Mouse (Mus musculus) embryonic stem cell, embryonic (primary cell): ENCODE data around the gene 2200002D01Rik.

Experiments
- CTCF ChIA-PET, 4 experiments: fragments of 300-600 bp in 2 of 4; fragments of 350-600 bp in 2 of 4; sonication (Branson Sonifier 250); formaldehyde crosslinking; loops; one replicate each; lab custom pipeline; 2022; ENCODE audit warnings: inconsistent platforms in 2 of 4; lab: Charles Lee
- POLR2A ChIA-PET, 4 experiments: fragments of 300-600 bp in 2 of 4; fragments of 350-600 bp in 2 of 4; sonication (Branson Sonifier 250); formaldehyde crosslinking; loops; one replicate each; lab custom pipeline; 2022; ENCODE audit warnings: antibody characterized with exemption in 4 of 4, inconsistent platforms in 1 of 4; lab: Charles Lee

Gene 2200002D01Rik

DNA sequence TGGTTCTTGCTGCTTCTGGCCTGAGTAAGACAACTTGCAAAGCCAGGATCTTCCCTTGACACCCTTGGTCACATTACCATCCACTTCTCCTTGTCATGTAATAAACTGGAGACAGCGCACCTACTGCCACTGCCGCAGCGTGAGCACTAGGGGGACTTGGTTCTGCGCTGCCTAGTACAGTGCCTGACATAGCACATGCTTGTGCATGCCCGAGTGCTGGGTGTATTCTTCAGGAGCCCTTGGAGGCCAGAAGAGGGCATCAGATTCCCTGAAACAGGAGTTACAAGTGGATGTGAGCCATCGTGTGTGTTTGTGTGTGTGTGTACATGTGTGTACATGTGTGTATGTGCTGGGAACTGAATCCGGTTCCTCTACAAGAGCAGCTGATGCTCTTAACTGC is 39.2 kb upstream of the 2200002D01Rik start:
- ChIA-PET POLR2A (interaction anchor here in 2 of 4 experiments (0.8 to 2.5 kb wide), 12 partner anchors 9 to 162 kb away, joined by 3 to 11 read pairs (median 3); partner anchors contain the start of gene 2200002D01Rik (in 1 of the 2)), CTCF (interaction anchor here (0.5 to 6.0 kb wide), 10 partner anchors 9 to 471 kb away, joined by 3 to 50 read pairs (median 8); partner anchors contain the start of gene Dpf1 (in 1 of the 4))

- CTCF ChIA-PET: interaction anchor here in 2 of 4 experiments (1.1 to 1.5 kb wide), 4 partner anchors 9 to 159 kb away, joined by 3 to 4 read pairs (median 4); partner anchors contain the start of genes 2200002D01Rik (in 1 of the 2) and Ryr1 (in 1 of the 2)
- POLR2A ChIA-PET: interaction anchor here in 1 of 4 experiments (1.2 kb wide), 1 partner anchor 16 kb away, joined by 3 read pairs; no protein-coding TSS in a partner anchor
These were observed 36.3 kb upstream of the 2200002D01Rik start for GRCm38 (mm10) chr7:29284523-29284922.

DNA sequence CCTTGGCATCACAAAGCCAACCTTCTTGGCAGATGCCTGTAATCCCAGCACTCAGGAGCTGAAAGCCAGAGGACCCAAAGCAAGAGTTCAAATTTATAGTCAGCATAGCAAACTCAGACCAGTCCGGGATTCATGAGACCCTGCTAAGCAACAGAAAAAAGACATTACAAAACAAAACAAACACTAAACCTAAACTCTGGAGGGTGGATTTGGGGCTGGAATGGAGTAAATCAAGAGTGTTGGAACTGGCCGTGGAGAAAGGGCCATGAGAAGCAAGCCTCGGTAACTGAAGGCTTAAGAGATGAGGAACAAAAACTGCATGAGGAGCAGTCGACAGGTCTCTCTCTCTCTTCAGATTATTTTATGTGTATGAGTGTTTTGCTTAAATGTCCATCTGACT is 35.6 kb upstream of the 2200002D01Rik start:
- ChIA-PET CTCF (interaction anchor here in 2 of 4 experiments (0.6 to 1.5 kb wide), 5 partner anchors 10 to 163 kb away, joined by 3 to 4 read pairs (median 3); partner anchors contain the start of gene 2200002D01Rik (in 1 of the 2)), POLR2A (interaction anchor here in 2 of 4 experiments (0.8 to 4.7 kb wide), 6 partner anchors 7 to 30 kb away, joined by 3 to 35 read pairs (median 4); partner anchors contain the start of gene Dpf1 (in 1 of the 2))

- CTCF ChIA-PET: interaction anchor here in 2 of 4 experiments (0.6 to 1.4 kb wide), 2 partner anchors 22 to 38 kb away, joined by 4 to 5 read pairs; no protein-coding TSS in a partner anchor
These were observed 33.8 kb upstream of the 2200002D01Rik start for GRCm38 (mm10) chr7:29282074-29282554.

DNA sequence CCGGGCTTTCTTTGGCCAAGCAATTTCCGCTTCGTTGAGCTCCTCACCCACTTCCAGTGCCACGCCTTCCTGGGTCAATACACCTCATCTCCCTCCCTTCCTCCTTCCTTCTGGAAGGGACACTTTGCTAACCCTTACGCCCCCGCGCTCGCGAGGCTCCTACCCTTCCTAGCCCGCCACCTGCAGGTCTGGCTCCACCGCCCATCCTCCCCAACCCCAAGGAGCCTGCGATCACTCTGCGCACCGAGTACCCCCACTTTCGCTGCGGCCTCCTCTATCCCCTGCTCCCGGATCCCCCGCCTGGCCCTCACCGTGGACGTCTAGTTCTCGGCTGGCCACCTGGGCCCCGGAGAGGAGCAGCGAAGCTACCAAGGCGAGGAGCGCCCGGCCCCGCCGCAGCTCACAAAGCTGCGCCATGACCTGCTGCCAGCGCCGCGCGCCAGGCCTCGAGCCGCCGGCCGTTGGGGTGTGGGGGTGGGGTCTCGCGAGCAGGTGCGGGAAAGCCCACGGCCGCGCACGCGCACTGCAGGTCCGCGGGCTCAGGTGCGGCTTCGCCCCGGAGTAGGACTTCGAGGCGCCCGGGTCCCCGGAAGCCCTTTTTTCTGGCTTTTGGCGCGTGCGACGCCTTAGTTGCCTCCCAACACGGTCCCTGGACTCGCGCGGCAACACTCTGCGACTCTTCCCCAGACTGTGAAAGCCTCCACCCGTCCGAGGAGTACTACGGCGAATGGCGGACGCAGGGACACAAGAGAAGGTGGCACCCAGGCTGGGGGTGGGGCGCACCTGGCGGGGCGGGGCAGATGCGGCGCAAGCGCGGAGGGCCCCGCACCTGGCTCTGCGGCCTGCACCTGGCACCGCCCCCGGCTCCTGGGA is 33.2 kb upstream of the 2200002D01Rik start, which contains the start of gene Spint2:
Spint2 (minus strand) TSS at position 712 of the 873 bp plus-strand sequence.
- CTCF ChIA-PET: interaction anchor here in 3 of 4 experiments (0.5 to 2.5 kb wide), 14 partner anchors 12 to 508 kb away, joined by 3 to 13 read pairs (median 5); partner anchors contain the start of gene 2200002D01Rik (in 2 of the 3)
- POLR2A ChIA-PET: interaction anchor here (0.6 to 4.7 kb wide), 67 partner anchors 7 to 487 kb away, joined by 3 to 35 read pairs (median 4); partner anchors contain the start of genes Yif1b (in 4 of the 4), 2200002D01Rik (in 2 of the 4), Catsperg1 (in 1 of the 4) and Dpf1 (in 1 of the 4)

More at GRCm38 (mm10) chr7:29282074-29282554, 33.8 kb upstream of the 2200002D01Rik start:
- POLR2A ChIA-PET: interaction anchor here in 3 of 4 experiments (0.8 to 4.7 kb wide), 10 partner anchors 9 to 238 kb away, joined by 3 to 35 read pairs (median 4); partner anchors contain the start of genes Ggn (in 1 of the 3), Spred3 (in 1 of the 3) and Yif1b (in 1 of the 3)

DNA sequence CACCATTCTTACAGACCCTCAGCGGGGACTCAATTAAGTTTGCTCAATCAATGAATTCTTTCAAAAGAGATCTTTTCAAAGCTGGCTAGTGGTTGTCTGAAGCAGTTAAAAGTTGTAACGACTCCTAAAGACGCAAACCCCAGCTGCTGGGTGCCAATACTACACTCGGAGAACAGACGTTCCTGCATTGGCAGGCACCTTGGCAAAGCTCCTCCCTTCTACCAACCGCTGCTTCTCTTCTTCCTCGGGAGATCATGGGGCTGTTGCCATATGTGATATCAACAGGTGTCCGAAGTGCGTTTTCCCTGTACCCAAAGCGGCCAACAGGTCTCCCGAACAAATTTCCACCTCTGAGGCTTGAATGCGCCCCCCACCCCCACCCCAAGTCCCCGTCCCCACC is 32.5 kb upstream of the 2200002D01Rik start:
- ChIA-PET POLR2A (interaction anchor here (0.6 to 4.7 kb wide), 64 partner anchors 8 to 486 kb away, joined by 3 to 35 read pairs (median 4); partner anchors contain the start of genes Yif1b (in 4 of the 4), 2200002D01Rik (in 2 of the 4), Catsperg1 (in 1 of the 4) and Dpf1 (in 1 of the 4)), CTCF (interaction anchor here in 3 of 4 experiments (0.5 to 2.5 kb wide), 16 partner anchors 8 to 507 kb away, joined by 3 to 13 read pairs (median 4); partner anchors contain the start of genes 2200002D01Rik (in 2 of the 3) and Ppp1r14a (in 1 of the 3))

- POLR2A ChIA-PET: interaction anchor here (0.7 to 4.7 kb wide), 37 partner anchors 8 to 553 kb away, joined by 3 to 35 read pairs (median 4); partner anchors contain the start of genes 2200002D01Rik (in 2 of the 4), Catsperg1 (in 1 of the 4), Dpf1 (in 1 of the 4) and Eif3k (in 1 of the 4)
- CTCF ChIA-PET: interaction anchor here (0.6 to 2.5 kb wide), 12 partner anchors 9 to 243 kb away, joined by 3 to 13 read pairs (median 4); partner anchors contain the start of genes 2200002D01Rik (in 2 of the 4) and Ppp1r14a (in 1 of the 4)
These were observed 31.7 kb upstream of the 2200002D01Rik start for GRCm38 (mm10) chr7:29279924-29280323.

DNA sequence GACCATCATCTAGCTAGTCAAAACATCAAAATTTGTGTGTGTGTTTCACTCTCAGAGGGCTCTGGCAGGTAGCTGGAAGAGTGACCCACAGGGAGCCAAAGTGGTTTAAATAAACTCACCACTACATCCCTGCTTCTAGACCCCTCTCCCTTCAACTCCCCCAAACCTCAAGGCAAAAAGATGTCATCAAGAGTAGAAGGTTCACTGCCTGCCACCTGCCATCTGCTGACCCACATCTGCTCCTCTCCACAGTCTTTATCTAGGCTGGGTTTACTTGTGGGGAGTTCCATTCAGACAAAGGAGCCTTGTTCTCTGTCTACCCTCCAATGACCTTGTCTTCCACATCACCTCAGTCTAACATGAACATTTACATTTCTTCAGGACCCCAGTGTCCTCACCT is 31.0 kb upstream of the 2200002D01Rik start:
- ChIA-PET POLR2A (interaction anchor here (0.7 to 4.7 kb wide), 17 partner anchors 8 to 123 kb away, joined by 3 to 35 read pairs (median 5); partner anchors contain the start of genes 2200002D01Rik (in 1 of the 4), Catsperg1 (in 1 of the 4), Fam98c (in 1 of the 4) and Ggn (in 1 of the 4)), CTCF (interaction anchor here in 3 of 4 experiments (0.6 to 2.5 kb wide), 6 partner anchors 10 to 244 kb away, joined by 3 to 13 read pairs (median 4); partner anchors contain the start of genes 2200002D01Rik (in 2 of the 3) and Ppp1r14a (in 1 of the 3))

- CTCF ChIA-PET: interaction anchor here in 1 of 4 experiments (1.5 kb wide), 1 partner anchor 33 kb away, joined by 3 read pairs; no protein-coding TSS in a partner anchor
- POLR2A ChIA-PET: interaction anchor here in 2 of 4 experiments (0.6 to 2.2 kb wide), 8 partner anchors 16 to 653 kb away, joined by 3 to 8 read pairs (median 4); partner anchors contain the start of genes 2200002D01Rik (in 1 of the 2) and Yif1b (in 1 of the 2)
These were observed 29.2 kb upstream of the 2200002D01Rik start for GRCm38 (mm10) chr7:29277510-29277909.

DNA sequence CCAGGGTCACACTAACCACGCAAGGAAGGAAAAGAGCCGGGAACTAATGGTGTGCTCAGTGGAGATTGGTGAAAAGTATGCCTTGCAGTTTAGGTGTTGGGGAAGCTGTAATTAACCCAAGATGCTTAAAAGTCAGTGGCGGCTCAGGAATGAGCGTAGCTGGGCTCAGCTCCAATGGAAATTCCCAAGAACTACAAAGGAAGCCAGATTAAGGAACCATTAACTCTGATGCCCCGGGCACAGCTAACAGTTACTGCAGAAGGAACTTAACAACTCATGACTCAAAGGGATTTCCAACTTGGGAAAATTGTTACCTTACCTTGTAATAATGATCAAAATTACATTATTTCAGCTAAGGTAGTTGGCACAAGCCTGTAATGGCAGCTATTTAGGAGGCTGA is 28.4 kb upstream of the 2200002D01Rik start:
- POLR2A ChIA-PET: interaction anchor here in 3 of 4 experiments (0.6 to 2.2 kb wide), 14 partner anchors 10 to 239 kb away, joined by 3 to 8 read pairs (median 3); partner anchors contain the start of genes 2200002D01Rik (in 2 of the 3), Ppp1r14a (in 1 of the 3) and Yif1b (in 1 of the 3)
- CTCF ChIA-PET: interaction anchor here in 3 of 4 experiments (0.6 to 1.5 kb wide), 5 partner anchors 12 to 148 kb away, joined by 3 to 7 read pairs (median 3); no protein-coding TSS in a partner anchor

DNA sequence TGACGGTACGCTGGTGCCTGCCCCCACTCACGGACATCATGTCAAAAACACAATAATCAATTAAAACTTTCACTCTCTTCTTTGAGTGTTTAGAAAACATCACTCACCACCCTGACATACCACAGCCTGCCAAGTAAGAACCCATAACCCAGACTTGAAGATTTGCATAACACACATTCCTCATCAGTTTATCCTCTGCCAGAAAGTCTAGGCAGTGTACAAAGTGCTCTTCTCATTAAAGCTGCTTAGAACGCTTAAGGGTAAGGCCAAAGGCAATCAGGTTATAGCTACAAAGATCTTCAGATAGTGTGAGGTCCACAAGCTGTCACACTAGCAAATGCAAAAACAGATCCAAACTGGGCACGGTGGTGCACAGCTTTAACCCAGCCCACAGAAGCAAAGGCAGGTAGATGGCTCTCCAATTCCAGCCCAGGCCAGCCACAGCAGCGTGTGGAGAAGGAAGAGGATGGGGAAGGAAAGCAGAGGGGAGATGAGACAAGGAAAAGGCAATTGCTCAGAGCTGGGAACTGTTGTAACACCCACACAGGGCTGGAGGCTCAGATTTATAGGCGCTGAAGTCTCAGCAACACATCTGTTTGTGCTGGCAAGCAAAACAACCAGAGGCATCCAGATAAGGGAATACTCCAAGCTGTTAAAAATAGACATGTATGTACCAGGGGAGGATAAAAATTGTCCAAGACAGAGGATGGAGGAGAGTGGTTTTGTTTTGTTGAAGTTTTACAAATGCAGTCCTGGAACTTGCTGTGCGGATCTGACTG is 23.6 kb upstream of the 2200002D01Rik start:
- ChIA-PET CTCF (interaction anchor here in 2 of 4 experiments (0.5 to 1.2 kb wide), 4 partner anchors 24 to 327 kb away, joined by 3 to 8 read pairs (median 3); no protein-coding TSS in a partner anchor), POLR2A (interaction anchor here in 2 of 4 experiments (0.5 to 3.5 kb wide), 13 partner anchors 8 to 40 kb away, joined by 3 to 17 read pairs (median 4); partner anchors contain the start of genes 2200002D01Rik (in 1 of the 2), Spint2 (in 1 of the 2) and Yif1b (in 1 of the 2))

DNA sequence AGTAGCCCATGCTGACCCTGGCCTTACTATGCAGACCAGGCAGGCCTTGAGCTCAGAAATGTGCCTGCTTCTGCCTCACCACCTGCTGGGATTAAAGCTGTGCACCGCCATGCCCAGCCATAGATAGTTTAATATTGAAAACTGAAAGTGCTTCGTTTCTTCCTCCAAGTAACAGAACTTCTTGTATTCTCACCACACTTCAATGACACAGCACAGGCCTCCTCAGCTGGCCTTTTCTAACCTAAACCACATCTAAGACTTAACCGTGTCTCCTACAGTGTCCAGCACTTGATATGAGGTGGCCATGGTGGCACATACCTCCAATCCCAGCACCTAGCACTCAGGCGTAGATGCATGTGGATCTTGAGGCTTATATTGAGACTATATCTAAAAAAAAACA is 22.2 kb upstream of the 2200002D01Rik start:
- ChIA-PET POLR2A (interaction anchor here in 3 of 4 experiments (0.5 to 3.5 kb wide), 14 partner anchors 9 to 56 kb away, joined by 3 to 17 read pairs (median 4); partner anchors contain the start of gene 2200002D01Rik (in 2 of the 3)), CTCF (interaction anchor here in 1 of 4 experiments (1.5 kb wide), 2 partner anchors 23 to 224 kb away, joined by 3 to 4 read pairs; partner anchors contain the start of gene 2200002D01Rik)

DNA sequence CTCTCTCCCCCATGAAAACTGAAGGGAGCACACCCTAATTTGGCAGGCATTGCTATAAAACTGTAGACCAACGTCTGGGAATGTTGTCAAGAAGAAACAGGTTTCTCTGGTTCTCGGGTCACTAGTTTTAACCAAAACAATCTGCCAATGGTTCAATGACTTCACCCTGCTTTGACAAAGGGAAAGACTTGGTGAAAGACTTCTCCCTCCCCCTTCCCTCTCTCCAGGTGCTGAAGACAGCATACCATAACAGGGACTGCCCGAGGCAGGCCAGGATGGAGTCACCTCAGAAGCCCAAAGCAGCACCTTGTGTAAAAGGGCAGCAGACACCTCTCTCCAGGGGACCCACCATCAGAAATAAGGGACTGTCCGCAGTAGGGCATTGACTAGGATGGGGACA is 18.7 kb upstream of the 2200002D01Rik start:
- CTCF ChIA-PET: interaction anchor here in 2 of 4 experiments (0.6 to 1.3 kb wide), 2 partner anchors 20 to 275 kb away, joined by 4 to 5 read pairs; no protein-coding TSS in a partner anchor
- POLR2A ChIA-PET: interaction anchor here in 2 of 4 experiments (0.6 to 2.6 kb wide), 3 partner anchors 10 to 14 kb away, joined by 3 to 11 read pairs (median 4); no protein-coding TSS in a partner anchor

DNA sequence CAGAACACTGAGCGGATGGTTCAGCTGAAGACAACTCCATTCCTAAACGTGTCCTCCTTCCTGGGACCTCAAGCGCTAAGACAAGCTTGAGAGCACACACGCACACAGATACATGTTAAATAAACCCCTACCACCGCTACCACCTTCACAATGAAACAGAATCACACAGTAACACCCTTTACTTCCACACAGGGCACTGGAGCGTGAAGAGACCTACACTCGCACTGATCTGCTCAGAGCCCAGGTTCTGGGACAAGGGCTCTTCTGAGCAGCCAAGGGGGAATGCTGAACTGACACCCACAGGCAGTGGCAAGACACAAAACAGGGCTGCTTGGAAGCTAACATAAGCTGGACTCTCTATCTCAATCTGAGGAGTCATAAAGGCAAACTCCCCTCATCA is 17.4 kb upstream of the 2200002D01Rik start:
- POLR2A ChIA-PET: interaction anchor here in 3 of 4 experiments (0.6 to 2.6 kb wide), 8 partner anchors 14 to 203 kb away, joined by 3 to 11 read pairs (median 4); partner anchors contain the start of genes 2200002D01Rik (in 1 of the 3) and Spint2 (in 1 of the 3)
- CTCF ChIA-PET: interaction anchor here in 3 of 4 experiments (0.6 to 1.4 kb wide), 3 partner anchors 10 to 258 kb away, joined by 3 to 4 read pairs (median 3); partner anchors contain the start of gene Yif1b (in 1 of the 3)

GRCm38 (mm10) chr7:29263831-29264230 is 15.6 kb upstream of the 2200002D01Rik start:
- ChIA-PET CTCF (interaction anchor here in 2 of 4 experiments (0.6 to 1.8 kb wide), 3 partner anchors 16 to 20 kb away, joined by 3 to 6 read pairs (median 3); no protein-coding TSS in a partner anchor), POLR2A (interaction anchor here in 2 of 4 experiments (0.7 to 2.9 kb wide), 5 partner anchors 9 to 17 kb away, joined by 3 to 9 read pairs (median 3); partner anchors contain the start of gene Spint2 (in 1 of the 2))
